Mouse (Mus musculus) lung, postnatal 0 days (tissue): ENCODE data around the gene Gm26965. TPM values are rescaled to one million over a fixed set of nuclear protein-coding genes. Genes with fewer than 3 reads are reported as not detected.
"Not testable (repeated sequence)": the region's sequence is repeated elsewhere in the genome, so short reads cannot be mapped to it uniquely, and the experiment has no call there.

Source experiments
- ATAC-seq: fragments of 200-750 bp; cut with Nextera tagmentation; 2 replicates; pipeline ENCODE4 v1.8.0; 2017; ENCODE audit warnings: moderate library complexity
- DNase-seq: peaks from one replicate; pipeline ENCODE4 v3.0.0-alpha.2; 2016; ENCODE audit warnings: low spot score
- H3K27ac ChIP-seq: fragments of 300-500 bp; sonication (generic); 2 replicates; pipeline ENCODE4 v1.5.1; 2014; ENCODE audit warnings: antibody characterized with exemption, mild to moderate bottlenecking, low read length, mixed read lengths
- H3K27me3 ChIP-seq: fragments of 300-500 bp; sonication (generic); replicated peaks from 2 replicates; pipeline ENCODE4 v1.6.1; 2014; ENCODE audit warnings: low read length, mixed read lengths; ENCODE audit not compliant: insufficient read depth
- H3K36me3 ChIP-seq: fragments of 300-500 bp; sonication (generic); 2 replicates; pipeline ENCODE4 v1.6.1; 2014; ENCODE audit warnings: low read length, mixed read lengths; ENCODE audit not compliant: insufficient read depth
- H3K4me1 ChIP-seq: fragments of 300-500 bp; sonication (generic); 2 replicates; pipeline ENCODE4 v1.6.1; 2014; ENCODE audit warnings: antibody characterized with exemption, low read depth, low read length, mixed read lengths; ENCODE audit not compliant: insufficient read depth
- H3K4me2 ChIP-seq: fragments of 300-500 bp; sonication (generic); replicated peaks from 2 replicates; pipeline ENCODE4 v1.6.1; 2014; ENCODE audit warnings: low read depth, mild to moderate bottlenecking, low read length, moderate library complexity, mixed read lengths
- H3K4me3 ChIP-seq: fragments of 300-500 bp; sonication (generic); 2 replicates; pipeline ENCODE4 v1.5.1; 2014; ENCODE audit warnings: low read depth, low read length
- H3K9ac ChIP-seq: fragments of 300-500 bp; sonication (generic); replicated peaks from 2 replicates; pipeline ENCODE4 v1.6.1; 2014; ENCODE audit warnings: low read depth, mild to moderate bottlenecking
- H3K9me3 ChIP-seq: fragments of 300-500 bp; sonication (generic); 2 replicates; pipeline ENCODE4 v1.6.1; 2016; ENCODE audit warnings: low read length, mixed read lengths
- CTCF ChIP-seq: IDR thresholded peaks from 2 replicates; pipeline ENCODE4 v1.5.1; 2016; ENCODE audit warnings: antibody characterized with exemption, mild to moderate bottlenecking
- EP300 ChIP-seq: IDR thresholded peaks from 2 replicates; pipeline ENCODE4 v1.6.1; 2016; ENCODE audit warnings: antibody characterized with exemption, mild to moderate bottlenecking, control low read depth
- WGBS: fragments of 180-500 bp; shearing (Covaris S2); extraction: QIAGEN DNeasy Blood & Tissue Kit; methylation state at CpG from one replicate; pipeline ENCODE4 v1.1.7; 2014; 5-methylcytosine and 5-hydroxymethylcytosine counted together
- polyA plus RNA-seq: library from polyadenylated mRNA; unstranded; fragments of >200 nt; fragmentation: Nextera tagmentation; extraction: Ambion mirVana; gene quantifications from 2 replicates; pipeline ENCODE4 v1.2.1, GENCODE M21; 2015

Gene Gm26965
- polyA plus RNA-seq, 1 experiment from 2014 or later = 0.12 TPM

- WGBS = 64% methylated on average over 4 of the region's 4 CpGs
- ATAC-seq = no peak
- TF ChIP-seq EP300 (no peak), CTCF (no peak)
Observed at GRCm38 (mm10) chr13:67481528-67481927, 44.4 kb downstream of the Gm26965 start.

GRCm38 (mm10) chr13:67469274-67469673 lies 56.7 kb downstream of the Gm26965 start:
- Histone ChIP-seq H3K9me3 (no peaks in the 10 kb centered on the region), H3K9ac (no peak overlapping the region), H3K27me3 (no peaks in the 10 kb centered on the region), H3K4me2 (no peak overlapping the region), H3K27ac (no peak overlapping the region), H3K4me3 (no peak overlapping the region), H3K36me3 (peaks cover 9% of the 10 kb centered on the region), H3K4me1 (no peaks in the 10 kb centered on the region)
- DNase-seq (no peak), ATAC-seq (no peak)
- WGBS = 93% methylated on average over 3 of the region's 3 CpGs
- TF ChIP-seq CTCF (no peak), EP300 (no peak)

More at GRCm38 (mm10) chr13:67481528-67481927, 44.4 kb downstream of the Gm26965 start:
- Histone ChIP-seq H3K9ac (no peak overlapping the region), H3K4me1 (peaks cover 4% of the 10 kb centered on the region; the same call in 1 of the 2 replicates), H3K9me3 (no peaks in the 10 kb centered on the region), H3K27ac (no peak overlapping the region), H3K4me3 (no peak overlapping the region), H3K36me3 (no peaks in the 10 kb centered on the region), H3K4me2 (no peak overlapping the region), H3K27me3 (no peaks in the 10 kb centered on the region)
- no peak for DNase-seq

- peak; percentile 10 for DNase-seq
- not testable (repeated sequence) for H3K27me3 ChIP-seq, H3K36me3 ChIP-seq, H3K9ac ChIP-seq, H3K4me1 ChIP-seq, ATAC-seq, H3K4me3 ChIP-seq, H3K9me3 ChIP-seq, H3K4me2 ChIP-seq, H3K27ac ChIP-seq
- WGBS = 76% methylated on average over 3 of the region's 5 CpGs
Observed at GRCm38 (mm10) chr13:67463506-67464185, 62.3 kb downstream of the Gm26965 start.

- Histone ChIP-seq H3K4me1 (no peaks in the 10 kb centered on the region), H3K9ac (peak overlapping the region; percentile 30; the same call in 1 of the 2 replicates), H3K4me2 (peak overlapping the region; percentile 60), H3K27ac (peak overlapping the region; percentile 68; the same call in 1 of the 2 replicates), H3K27me3 (no peaks in the 10 kb centered on the region), H3K9me3 (no peaks in the 10 kb centered on the region), H3K36me3 (peaks cover 7% of the 10 kb centered on the region), H3K4me3 (peak overlapping the region; percentile 53; the same call in 1 of the 2 replicates)
- DNase-seq (no peak), ATAC-seq (0 out of 2 replicates have a peak, but pooled peaks have one; percentile 20)
- TF ChIP-seq EP300 (no peak; the same call in 1 of the 2 replicates), CTCF (no peak)
- WGBS = 8% methylated on average over 3 of the region's 3 CpGs
Observed at GRCm38 (mm10) chr13:67452021-67452309, 74.0 kb downstream of the Gm26965 start.

- H3K27ac ChIP-seq = peak within 1 kb of the TSS; percentile 68
- H3K4me1 ChIP-seq = no peaks in the 10 kb centered on the region
- H3K4me2 ChIP-seq = peak within 1 kb of the TSS; percentile 60
Observed at GRCm38 (mm10) chr13:67451172-67452020, 74.6 kb downstream of the Gm26965 start, which contains the start of gene Zfp874a. Zfp874a (minus strand) TSS chr13:67451624.

More at GRCm38 (mm10) chr13:67451172-67452020, 74.6 kb downstream of the Gm26965 start, which contains the start of gene Zfp874a:
- Histone ChIP-seq H3K9ac (peak within 1 kb of the TSS; percentile 30), H3K4me3 (peak within 1 kb of the TSS; percentile 53), H3K27me3 (no peaks in the 10 kb centered on the region), H3K9me3 (no peaks in the 10 kb centered on the region), H3K36me3 (peaks cover 9% of the 10 kb centered on the region)
- DNase-seq = peak; percentile 96
- under 1% methylated on average over 20 of the region's 20 CpGs for WGBS
- peak; percentile 98 for ATAC-seq
- TF ChIP-seq EP300 (peak; percentile 41), CTCF (no peak)

Other genes starting within 250 kb of the Gm26965 start
- 1.00 and 1.1 TPM in 2 replicates for gene Zfp458, start 247.7 kb downstream of the Gm26965 start, polyA plus RNA-seq
- gene Zfp457, start 219.7 kb downstream of the Gm26965 start, polyA plus RNA-seq = 0.40 and 0.62 TPM in 2 replicates
- 1.5 TPM in 2 replicates for gene Zfp595, start 193.6 kb downstream of the Gm26965 start, polyA plus RNA-seq
- gene Gm28044, start 165.6 kb downstream of the Gm26965 start, polyA plus RNA-seq = 0.57 TPM in 1 of 2 replicates, not detected in the other
- gene Zfp953, start 165.5 kb downstream of the Gm26965 start, polyA plus RNA-seq = 0.80 and 0.82 TPM in 2 replicates
- gene Gm28041, start 150.4 kb downstream of the Gm26965 start, polyA plus RNA-seq = 0.43 TPM in 1 of 2 replicates, not detected in the other
- 1.3 and 1.5 TPM in 2 replicates for gene Zfp456, start 150.3 kb downstream of the Gm26965 start, polyA plus RNA-seq
- 5.3 and 6.7 TPM in 2 replicates for gene Zfp429, start 126.3 kb downstream of the Gm26965 start, polyA plus RNA-seq
- gene Zfp459, start 104.7 kb downstream of the Gm26965 start, polyA plus RNA-seq = 0.35 and 0.55 TPM in 2 replicates
- 7.9 and 8.8 TPM in 2 replicates for gene Zfp874a, start 74.5 kb downstream of the Gm26965 start, polyA plus RNA-seq
- gene Zfp874b, start 41.9 kb downstream of the Gm26965 start, polyA plus RNA-seq = 3.4 and 4.4 TPM in 2 replicates
- 6.5 and 6.8 TPM in 2 replicates for gene Zfp58, start 25.6 kb downstream of the Gm26965 start, polyA plus RNA-seq
- 33.8 and 40.5 TPM in 2 replicates for gene Zfp87, start within 50 bp of the Gm26965 start, polyA plus RNA-seq
- gene Zfp748, start 27.7 kb upstream of the Gm26965 start, polyA plus RNA-seq = 5.5 and 6.7 TPM in 2 replicates
- gene Zfp729b, start 83.6 kb upstream of the Gm26965 start, polyA plus RNA-seq = 2.9 and 3.4 TPM in 2 replicates
- gene Gm49345, start 111.6 kb upstream of the Gm26965 start, polyA plus RNA-seq = not detected in 2 replicates
- 1.9 and 2.4 TPM in 2 replicates for gene Zfp729a, start 111.6 kb upstream of the Gm26965 start, polyA plus RNA-seq
- 5.8 and 8.1 TPM in 2 replicates for gene Zfp738, start 160.9 kb upstream of the Gm26965 start, polyA plus RNA-seq
- gene Zfp65, start 203.0 kb upstream of the Gm26965 start, polyA plus RNA-seq = 2.3 and 2.7 TPM in 2 replicates
- 4.2 and 4.8 TPM in 2 replicates for gene Zfp85, start 229.1 kb upstream of the Gm26965 start, polyA plus RNA-seq